Mouse (Mus musculus) ES-CJ7 (cell line): ENCODE measurements around the gene Cfap46.

Experiments used
- DNase-seq: peaks from one replicate; pipeline ENCODE4 v3.0.0; 2011; ENCODE audit warnings: low read depth, low spot score

Cfap46 gene

DNA sequence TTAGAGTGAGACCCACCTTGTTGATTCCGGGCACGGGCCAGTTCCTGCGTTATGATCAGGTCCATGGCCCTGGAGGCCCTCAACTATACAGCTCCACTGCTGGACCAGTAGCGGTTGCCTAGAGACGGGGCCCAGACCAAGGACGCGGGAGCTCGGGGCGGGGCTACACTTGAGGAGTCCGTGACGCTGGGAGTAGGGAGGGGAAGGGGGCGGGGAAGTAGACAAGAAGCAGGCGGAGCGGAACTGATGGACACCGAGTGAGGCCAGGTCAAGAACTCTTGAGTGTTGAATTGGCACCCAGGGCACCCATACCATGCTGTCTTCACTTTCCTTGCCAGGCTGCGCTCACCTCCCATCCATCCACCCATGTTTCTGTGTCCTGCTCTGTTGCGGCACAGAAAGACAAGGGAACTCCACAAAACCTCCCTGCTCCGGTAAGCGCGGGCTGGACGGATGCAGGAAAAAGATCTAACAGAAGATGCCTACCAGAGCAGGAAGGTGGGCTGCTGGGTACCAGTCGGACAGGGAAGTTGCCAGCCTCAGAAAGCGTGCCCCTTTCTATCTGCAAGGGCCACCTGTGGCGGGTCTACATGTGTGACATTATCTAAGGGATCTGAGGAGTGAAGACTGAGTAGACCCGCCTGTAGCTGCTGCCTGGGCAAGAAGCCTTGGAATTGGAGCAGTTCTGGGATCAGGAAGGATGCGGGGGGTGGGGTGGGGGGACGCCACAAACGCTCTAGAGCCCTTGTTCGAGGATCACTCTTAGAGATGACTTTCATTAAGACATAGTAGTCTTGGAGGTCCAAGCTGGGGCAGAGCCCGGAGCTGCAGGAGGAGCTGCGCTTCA is at the start of gene Cfap46:
Gene Cfap46 (minus strand): TSS at position 112 of the 847 bp plus-strand sequence.
- peak; percentile 73 for DNase-seq

DNA sequence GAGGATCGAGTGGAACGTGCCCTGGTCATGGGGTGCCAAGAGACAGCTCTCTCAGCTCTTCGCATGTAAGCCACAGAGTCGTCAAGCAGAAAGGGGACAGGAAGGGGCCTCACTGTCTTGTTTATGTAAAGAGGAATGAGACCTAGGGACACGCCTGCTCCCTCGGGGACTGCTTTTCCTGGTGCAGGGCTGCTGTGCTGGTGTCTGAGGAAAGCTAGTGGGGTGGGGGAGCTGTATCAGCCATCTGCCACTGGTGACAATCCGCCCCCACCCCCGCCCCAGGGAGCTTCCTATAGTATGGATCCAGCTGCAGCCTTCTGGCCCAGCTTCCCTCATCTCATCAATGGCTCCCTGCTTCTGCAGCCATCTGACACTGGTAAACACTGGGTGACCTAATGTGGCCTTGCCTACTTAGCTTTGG is 47.7 kb upstream of the Cfap46 start:
- no peak for DNase-seq

DNA sequence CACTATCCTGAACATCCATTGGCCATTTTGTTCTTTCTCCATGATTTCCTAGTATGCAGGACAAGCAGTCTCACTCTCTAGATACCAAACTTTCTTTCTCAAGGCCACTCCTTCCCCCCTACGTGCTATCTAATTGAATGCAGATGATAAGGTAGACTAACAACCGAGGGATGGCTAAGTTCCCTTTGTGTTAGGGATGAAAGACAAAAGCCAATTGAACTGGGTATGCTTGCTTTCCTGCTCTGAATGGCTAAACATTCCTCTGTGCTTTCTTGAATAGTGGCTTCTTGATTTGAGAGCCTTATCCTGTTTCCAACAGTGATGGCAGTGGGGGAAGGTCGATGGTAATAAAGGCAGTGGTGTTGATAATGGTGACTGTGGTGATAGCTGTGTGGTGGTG is 43.5 kb upstream of the Cfap46 start:
- peak; percentile 74 for DNase-seq

DNA sequence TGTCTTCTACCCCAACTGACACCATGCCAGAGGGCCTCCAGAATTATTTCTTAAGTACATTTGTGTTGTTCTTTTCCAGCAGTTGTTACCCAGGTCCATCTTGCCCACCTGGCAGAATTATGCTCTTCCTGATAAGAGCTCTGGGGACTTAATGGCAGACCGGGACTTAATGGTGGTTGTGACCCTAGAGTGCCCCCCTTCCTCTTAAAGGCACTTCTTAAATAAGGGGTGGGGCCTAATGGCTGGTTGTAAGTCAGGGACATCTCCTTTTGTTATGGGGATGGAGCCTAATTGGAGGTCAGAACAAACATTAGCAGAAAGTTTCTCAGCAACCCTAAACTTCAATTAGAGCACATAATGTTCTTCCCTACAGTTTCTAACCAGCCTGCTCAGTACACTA is 42.0 kb upstream of the Cfap46 start:
- DNase-seq: peak; percentile 76

DNA sequence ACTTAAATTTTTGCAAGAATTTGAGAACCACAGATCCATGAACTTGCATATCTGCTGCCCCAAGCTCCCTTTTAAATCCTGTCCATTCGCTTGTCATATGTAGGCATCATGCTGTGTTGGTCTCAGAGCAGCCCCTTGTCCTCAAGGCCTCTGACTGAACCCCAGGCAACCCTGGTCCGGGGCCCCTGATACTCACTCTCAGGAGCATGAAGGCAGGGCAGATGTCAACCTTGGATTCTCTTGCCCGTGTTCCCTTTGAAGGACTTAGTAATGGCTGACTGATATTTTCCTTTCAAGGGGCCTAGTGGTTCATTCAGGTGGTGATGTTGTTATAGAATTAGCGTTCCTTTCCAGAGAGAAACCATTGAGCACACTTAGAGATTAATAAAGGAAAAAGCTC is 40.4 kb upstream of the Cfap46 start:
- DNase-seq: no peak

DNA sequence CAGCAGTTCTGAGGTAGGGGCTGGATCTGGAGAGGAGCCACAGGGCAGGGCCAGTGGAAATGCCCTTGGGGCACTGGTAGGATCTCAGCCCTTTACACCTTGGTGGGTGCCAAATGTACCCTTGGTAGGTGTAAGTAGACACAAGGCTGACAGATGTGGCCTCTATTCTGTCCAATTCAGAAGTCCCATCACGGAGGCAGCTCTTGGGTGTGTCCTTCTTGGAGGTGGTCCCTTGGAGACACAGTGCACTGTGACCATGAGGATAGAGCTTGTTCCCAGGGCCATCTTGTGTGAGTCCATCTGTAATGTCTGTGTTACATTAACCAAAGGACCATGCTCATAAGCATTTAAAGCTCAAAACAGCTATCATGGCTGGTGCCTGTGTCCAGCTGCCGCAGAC is 37.6 kb upstream of the Cfap46 start:
- DNase-seq: no peak

DNA sequence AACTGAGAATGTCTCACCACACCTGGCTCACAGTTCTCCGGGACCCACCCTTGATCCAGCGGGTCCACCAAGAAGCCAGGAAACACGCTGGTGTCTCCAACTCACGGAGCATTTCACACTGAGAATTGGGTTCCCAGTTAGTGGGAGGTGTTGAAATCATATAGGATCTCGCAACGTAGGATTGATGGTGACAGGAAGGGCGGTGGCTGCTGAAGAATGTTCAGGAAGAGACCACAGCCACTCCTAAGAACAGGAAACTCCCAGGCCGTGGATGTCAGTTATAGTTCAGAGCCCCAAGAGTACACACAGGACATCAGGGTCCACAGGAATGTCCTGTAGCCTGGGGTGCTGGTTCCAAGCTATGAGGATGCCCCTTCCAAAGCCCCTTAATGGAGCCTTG is 34.2 kb upstream of the Cfap46 start:
- no peak for DNase-seq

DNA sequence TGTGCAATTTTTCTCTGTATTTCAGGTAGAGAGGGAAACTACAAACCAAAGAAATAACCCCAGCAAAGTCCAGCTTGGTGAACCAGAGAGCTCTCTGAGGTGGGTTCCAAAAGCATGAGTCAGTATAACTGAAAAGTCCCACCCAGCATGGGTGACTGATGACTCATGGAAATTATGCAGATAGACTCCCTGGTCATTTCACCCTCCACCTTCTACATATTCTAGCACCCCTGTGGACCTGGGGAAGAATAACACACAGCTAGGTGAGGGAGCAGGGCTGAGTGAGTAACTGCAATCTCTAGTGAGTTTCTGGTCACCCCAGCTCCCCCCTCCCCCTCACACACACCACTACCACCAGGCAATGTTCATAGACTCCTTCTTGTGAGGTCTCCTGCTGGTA is 28.2 kb upstream of the Cfap46 start:
- no peak for DNase-seq

DNA sequence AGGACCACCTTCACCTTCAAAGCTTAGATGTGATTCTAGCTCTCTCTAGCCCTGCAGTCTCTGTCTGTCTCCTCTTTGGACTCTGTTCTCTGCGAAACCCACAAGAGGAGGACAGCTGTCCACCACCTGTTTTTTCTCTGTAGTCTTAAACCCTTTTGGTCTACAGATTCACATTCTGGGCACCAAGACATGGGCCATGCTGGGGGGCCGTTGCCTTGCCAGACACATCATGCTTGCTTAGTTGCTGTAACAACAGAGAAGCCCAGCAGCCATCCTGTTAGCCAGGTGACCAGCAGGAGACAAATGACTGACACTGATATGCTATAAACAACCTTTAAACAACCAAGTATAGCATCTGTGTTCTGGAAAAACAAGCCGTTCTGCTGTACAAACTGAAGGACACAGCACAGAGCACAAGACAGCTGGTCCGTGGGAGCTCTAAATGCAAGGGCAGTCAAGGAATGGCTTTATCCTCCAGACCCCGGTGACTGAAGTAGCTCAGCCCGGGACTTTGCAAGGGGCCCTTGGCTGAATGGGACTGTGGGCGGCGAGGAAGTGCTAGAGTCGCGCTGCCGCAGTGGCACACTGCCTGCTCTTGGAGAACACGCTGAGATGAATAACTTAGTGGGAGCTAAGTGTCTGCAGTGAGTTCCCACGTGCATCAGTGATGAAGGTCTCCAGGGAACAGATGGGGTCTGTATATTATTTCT is 22.9 kb upstream of the Cfap46 start:
- no peak for DNase-seq

DNA sequence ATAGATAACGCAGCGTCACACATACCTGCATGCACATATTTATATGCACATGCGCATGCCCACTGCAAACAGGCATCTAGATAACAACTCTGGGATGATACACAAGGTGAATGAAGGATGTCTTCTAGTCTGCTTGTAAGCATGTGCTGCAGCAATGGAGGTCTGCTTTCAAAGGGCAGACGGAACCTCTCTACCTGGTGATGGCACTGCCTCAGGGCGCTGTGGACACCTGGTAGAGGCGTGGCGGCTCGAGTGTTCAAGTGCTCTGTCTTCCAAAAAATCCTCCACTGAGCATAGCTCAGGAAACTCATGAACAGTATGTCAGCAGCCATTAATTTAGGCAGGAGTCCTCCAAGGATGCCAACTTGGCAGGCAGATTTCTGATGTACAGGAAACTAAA is 22.2 kb upstream of the Cfap46 start:
- DNase-seq: no peak

DNA sequence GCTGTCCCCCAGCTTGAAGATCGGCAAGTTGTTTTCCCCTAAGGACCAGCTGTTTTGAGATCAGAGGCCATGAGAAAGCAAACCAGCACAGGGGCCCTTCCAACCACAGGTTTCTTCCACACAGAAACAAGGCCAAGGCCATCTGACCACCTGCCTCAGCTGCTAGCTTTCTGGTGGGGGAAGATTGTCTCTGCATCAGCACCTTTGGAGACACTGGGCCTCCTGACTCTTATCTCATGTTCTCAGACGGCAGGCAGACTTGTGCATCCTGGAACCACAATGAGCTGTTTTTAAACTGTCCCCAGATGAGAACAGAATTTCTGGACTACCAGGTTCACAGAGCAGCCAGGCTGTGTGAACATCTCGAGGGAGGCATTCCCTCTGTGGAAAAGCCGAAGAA is 21.5 kb upstream of the Cfap46 start:
- no peak for DNase-seq

DNA sequence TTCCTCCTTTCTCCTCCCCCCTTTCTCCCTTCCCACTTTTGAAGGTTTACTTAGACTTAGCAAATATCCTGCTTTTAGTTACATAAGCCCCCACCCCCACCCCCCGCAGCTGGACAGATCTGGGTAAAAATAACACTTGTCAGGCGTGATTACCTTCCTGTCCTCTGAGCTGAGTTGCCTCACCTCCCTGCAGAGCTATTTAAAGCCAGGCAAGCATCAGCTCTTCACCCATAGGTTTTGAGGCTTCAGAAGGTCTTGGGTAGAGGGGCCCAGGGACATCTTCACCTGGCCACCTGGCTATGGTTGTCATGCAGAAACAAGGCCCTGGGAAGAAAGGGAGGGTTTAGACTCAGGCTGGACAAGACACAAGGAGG is 20.2 kb upstream of the Cfap46 start:
- DNase-seq: no peak

DNA sequence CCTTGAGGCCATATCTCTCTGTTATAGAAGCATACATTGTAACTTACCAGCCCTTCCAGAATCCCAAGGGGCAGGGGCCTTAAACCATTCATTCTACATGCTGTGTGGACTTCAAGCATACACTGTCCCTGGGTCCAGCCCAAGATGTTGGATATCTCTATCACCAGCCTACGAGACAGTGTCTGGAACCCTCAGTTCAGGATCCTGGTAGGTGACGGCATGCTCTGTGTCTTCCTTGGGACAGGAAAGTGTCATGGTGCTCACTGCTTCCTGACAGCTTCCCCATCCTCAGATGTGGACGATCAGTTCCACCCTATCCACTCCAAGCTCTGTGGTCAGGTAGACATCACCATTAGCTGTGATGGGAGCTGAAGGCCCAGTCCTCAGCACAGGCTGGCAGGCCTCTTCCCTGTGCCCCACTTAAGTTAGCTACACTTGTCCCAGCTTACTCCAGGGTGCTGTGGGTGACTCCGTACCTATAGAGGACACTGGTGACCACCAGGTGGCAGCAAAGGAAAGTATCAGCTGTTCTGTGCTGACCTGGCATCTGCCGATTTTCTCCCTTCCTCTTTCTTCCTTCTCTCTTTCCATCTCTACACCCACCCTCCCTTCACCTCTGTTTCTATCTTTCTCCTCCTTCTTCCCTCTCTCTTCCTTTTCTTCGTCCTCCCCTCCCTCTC is 19.7 kb upstream of the Cfap46 start:
- peak; percentile 76 for DNase-seq

DNA sequence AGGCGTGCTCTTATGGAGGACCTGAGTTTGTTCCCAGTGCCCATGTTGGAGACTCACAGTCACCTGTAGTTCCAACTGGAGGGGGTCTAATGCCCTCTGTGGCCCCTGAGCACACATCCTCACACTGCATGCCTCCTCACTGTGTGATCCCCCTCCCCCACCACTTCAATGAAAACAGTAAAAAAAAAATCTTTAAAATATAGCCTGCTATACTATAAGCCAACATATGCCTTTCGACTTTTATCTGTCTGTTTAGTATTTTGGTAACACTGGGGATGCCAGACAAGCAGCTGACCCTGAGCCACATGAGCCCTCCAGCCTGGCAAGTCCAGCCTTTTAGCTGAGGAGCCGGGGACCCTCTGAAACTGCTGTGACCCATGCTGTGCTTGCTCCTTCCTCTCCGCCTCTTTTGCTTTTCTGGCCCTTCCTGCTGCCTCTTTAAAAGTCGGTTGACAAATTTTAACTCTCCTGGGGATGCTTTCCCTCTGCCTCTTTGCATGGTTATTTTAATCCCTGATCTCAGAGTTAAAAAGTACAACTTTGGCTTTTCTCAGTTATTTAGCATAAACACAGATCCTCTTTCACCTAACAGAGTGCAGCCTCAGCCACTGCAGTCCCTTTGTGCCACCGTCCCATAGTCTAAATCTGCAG is 18.2 kb upstream of the Cfap46 start:
- no peak for DNase-seq

DNA sequence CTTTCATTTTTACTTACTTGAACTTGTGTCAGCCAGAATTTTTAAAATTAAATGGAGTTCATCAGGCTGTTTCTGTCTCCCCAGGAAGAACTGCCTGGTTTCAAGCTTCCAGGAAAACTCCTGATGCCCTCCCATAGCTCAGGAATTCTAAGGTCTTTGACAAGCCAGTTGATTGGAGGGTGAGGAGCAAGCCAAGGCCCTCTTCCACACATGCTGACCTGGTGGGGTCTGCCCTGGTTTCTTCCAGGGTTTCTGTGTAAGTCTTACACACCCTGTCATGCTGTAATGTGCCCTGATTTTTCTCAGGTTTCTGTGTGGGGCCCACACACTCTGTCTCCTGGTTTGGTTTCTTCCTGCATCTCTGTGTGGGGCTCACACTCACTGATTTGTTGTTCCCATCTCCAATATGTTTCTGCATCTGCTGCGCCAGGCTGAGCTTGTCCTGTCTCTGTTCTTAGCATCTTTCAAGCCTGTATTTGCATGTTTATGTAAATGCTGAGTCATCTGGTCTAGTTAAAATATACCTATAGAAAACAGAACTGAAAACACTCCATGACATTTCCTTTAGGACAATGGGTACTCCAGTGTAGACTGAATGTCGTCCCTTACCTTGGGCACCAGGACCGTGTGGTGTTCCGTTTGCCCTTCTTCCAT is 9.2 kb upstream of the Cfap46 start:
- DNase-seq: no peak

DNA sequence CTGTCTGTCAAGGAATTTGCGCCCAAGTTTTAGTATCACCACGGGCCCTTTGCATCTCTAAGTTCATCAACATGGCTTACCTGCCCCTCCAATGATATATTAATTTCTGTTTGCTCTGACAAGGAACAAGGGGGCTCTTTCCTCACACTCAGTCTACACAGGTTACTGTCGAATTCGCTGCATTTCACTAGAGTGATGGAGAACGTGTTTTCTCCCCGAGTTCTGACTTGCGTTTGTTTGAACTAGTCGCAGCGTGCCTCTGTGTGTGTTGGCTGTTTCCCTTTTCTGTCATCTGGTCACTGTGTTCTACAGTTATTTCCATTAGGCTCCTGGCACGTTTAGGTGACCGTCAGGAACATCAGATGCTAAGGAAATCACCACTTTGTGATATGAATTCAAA is 8.6 kb upstream of the Cfap46 start:
- no peak for DNase-seq

DNA sequence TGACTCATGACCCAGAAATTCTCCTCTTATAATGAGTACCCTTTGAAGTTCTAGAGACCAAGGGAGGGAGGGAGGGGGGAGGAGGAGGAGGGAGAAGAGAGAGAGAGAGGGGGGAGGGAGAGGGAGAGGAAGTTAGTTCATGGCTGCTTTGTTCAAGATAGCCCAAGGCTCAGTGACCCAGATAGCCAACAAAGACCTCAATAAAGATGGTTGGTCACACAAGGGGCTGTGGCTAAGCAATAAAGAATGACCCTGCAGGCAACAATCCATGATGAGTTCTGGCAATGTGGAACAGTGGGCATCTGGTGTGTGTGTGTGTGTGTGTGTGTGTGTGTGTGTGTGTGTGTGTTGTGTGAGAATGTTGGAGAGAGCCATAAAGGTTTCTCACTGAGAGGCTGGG is 1.7 kb upstream of the Cfap46 start:
- no peak for DNase-seq

DNA sequence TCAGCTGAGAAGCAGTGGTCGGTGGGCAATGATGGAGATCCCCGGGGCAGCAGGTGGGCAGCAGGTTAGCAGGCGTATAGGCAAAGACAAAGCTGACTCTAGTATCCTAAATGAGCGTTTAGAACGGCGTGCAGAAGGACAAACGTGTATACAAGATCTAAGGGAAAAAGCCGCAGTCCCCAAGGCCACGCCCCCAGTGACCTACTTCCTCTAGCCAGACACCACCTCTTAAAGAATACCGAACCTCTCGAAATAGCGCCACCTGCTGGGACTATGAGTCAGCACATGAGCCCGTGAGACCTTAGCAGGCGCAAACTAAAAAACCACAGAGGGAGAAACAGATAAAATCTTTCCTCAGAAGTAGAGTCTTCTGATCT is 924 bp upstream of the Cfap46 start:
- peak; percentile 95 for DNase-seq

DNA sequence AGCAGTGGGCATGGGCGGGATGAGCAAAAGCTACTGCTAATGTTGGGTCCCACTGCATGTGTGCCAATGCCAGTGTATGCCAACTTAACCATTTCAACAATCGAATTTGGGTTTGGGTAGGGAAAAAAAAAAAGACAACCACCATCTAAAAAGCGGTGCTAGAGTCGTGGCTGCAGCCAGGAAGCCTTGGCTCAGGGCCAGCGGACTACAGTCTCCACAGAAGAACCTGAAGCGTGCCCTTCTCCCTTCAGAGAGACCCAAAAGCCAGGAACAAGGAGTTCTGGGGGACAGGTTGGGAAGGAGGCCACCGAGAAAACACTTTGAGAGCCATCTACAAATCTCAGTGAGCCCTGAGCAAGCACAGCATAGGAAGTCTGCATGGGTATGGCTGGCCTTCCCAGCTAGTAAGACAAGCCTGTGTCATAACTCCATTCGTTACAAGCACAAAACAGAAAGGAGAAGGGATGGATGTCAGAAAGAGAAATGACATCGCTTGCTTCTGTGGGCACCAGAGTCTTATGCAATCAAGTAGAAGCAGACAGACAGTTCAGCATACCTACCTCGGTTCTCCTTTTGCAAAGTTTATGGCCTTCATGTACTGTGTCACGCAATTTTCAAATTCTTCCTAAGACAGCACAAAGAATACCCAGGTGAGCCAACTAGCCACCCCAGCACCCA is 1.6 kb downstream of the Cfap46 start:
- DNase-seq: no peak

DNA sequence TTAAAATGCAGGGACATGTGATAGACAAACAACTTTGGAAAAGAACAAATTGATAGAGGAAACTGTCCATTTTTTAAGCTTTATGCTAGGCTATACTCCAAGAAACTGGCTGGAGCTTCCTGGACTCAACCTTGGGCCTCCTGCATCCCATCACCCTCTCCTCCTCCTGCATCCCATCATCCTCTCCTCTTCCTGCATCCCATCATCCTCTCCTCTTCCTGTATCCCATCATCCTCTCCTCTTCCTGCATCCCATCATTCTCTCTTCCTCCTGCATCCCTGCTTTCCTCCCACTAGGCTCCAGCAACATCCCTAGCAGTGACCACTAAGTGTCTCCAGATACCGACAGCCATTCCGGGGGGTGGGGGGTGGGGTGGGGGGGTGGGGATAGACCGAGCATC is 7.2 kb downstream of the Cfap46 start:
- DNase-seq: no peak

DNA sequence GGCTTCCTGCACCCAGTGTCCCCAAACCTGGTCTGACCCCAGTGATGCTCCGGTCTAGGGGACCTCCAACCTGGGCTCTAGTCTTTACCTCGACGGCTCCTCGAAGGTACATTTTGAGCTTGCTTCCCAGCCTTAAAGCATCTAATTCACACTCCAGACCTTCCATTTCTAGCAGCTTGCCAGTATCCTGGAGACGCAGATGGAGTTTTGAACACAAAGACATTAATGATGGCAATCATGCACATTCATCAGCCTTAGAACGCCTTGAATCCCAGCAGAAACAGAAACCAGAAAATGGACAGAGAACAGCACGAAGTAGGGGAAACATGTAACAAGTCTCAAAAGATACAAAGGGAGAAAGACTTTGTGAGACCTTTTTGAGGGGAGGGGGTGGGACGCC is 16.7 kb downstream of the Cfap46 start:
- DNase-seq: no peak
